Mouse (Mus musculus) retina, postnatal 7 days (tissue): Measurements from ENCODE around the gene Pld6.
A peak's percentile ranks its signal among the peaks of the same experiment; 100 is the strongest.

Experiments
- DNase-seq: peaks from one replicate; pipeline ENCODE4 v3.0.0-alpha.2; 2012; ENCODE audit warnings: low read depth, low spot score

Gene Pld6

DNA sequence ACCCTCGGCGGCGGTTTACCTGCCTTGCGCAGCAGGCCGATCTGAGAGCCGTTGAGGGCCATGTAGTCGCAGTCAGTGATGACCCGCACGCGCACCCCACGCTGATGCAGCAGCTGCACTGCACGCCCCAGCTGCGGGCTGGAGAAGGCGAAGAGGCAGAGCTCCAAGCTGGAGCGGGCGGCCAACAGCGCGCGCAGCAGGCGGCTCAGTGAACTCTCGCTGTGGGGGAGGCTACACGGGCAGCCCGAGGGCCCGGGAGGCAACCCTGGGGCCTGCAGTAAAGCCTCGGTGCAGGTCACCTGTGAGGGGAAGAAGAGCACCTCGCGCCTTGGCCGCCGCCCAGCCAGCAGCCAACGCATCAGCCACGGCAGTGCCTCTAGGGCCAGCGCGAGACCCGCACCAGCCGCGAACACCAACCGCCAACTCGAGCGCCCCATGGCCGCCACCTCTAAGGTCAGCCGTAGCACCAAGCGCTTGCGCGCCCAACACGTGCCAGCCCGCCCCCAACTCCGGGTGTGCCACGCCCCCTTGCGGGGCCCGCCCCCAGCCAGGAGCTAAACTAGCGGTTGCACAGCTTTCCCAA is at the start of gene Pld6:
TSS of gene Pld6 (minus strand) at position 447 of the 583 bp plus-strand sequence.
- no peak for DNase-seq

DNA sequence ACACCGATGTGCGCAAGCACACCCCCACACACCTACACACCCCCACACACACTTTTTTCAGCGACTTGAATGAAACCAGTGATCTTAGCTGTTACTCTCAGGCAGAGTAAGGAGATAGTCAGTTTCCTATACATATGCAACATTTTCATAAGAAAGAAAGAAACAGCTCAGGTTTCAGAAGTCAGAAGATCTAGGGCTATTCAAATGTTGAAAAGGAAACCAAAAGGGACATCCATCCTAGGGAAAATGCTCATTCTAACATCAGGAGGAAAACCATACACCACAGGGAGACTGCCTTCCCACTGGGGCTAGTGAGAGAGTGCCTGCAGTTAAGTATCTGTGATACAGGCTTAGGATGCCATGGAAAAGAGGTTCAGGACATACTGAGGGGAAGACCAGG is 34.2 kb upstream of the Pld6 start:
- DNase-seq = no peak

DNA sequence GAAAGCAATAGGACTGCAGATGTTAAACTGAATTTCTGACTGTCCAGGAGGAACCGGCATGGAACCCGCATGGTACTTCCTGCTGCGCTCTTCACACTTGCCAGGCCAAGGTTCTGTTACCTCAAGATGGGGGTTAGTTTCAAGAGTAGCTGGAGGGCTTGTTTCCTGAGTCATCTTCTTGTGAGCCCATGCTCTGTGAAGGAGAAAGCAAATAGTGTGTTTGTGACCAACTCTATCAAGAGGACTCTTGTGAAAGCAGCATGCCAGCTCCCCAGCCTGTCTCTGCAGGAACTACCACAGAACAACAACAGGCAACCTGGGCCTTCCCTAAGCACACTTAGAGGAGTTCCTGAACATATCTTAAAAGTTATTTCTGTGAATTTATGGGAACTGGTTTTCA is 30.5 kb upstream of the Pld6 start:
- DNase-seq = no peak

DNA sequence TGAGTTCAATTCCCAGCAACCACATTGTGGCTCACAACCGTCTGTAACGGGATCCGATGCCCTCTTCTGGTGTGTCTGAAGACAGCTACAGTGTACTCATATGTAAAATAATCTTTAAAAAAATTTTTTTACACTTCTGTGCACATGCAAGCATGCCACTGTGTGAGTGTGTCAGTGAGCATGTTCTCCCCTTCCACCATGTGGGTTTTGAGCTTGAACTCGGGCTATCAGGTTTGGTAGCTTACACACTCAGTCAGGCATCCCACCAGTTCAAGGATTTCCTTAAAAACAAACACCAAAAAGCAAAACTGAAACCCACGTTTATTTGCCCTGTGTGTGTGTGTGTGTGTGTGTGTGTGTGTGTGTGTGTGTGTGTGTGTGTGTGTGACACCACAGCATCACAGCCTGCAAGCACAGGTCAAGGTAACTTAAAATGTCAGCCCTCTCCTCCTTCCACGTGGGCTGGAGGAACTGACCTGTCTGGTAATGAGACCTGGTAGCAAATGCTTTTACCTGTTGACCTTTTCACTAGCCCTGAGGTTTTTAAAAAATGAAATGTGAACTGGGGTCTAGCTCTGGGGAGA is 28.1 kb upstream of the Pld6 start:
- DNase-seq = no peak

DNA sequence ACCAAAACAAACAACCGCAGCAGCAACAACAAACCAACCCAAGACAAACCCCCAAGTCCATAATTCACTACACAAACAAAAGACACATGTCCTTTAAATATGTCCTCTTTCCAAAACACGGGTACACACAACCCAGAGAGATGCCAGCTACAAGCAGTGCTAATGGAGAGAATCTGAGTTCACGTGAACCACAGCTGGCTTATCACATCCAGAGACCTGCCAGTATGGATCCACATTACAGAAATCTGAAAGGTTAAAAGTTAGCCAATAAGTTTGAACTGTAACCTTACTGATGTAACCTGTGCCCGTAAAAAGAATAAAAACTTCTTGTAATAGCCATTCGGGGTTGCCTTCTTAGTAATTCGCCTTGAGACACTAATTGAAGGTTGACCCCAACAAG is 27.5 kb upstream of the Pld6 start:
- no peak for DNase-seq

DNA sequence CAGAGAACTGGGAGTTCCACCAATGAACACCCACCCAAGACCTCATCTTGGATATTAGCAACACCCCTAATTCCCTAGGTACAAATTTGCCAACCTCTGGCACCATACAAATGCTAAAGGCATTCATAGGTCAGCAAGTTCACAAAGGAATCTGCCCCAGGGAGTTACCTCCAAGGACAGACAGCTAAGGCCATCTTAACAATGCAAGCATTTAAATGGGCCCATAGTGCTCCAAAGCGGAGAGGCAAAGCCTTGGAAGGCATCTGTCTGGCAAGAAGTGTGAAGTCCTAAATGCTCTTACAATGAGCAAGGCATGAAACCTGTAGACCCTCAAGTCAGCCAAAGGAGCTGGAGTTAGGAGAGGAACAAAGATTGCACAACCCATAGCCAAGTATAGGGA is 26.9 kb upstream of the Pld6 start:
- DNase-seq = no peak

DNA sequence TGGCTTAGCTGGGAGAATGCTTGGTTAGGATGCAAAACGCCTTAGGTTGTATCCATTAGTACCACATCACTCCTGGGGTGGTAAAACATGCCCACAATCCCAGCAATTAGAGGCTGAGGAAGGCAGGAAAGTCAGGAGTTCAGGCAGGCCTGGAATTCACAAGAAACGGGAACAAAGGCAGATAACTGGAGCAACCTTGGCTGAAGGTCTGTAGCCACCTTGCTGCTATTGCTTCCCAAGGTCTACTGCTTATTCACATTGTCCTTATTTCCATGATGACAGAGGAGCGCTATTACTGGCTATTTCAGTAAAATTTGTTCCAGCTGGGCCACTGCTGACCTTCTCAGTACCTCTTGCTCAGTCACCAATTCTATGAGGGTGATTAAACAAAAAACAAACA is 25.8 kb upstream of the Pld6 start:
- DNase-seq = no peak

DNA sequence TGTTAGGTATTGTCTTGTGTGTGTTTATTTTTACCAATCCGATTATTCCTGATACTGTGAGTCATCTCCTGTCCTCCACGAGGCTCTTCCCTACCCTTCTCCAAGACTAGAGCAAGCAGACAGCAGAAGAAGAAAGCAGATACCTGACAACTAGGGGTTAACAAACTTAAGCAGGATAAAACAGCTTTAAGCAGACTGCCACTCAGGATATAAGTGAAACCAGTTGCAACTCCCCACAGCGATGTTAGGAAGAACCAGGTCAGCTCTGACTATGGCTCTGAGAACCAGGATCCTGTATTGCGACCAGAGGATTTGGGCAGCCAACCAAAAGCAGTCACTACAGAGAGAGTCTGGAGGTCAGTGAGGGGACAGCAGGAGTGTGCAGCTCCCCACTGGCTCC is 23.8 kb upstream of the Pld6 start:
- DNase-seq = peak; percentile 75

DNA sequence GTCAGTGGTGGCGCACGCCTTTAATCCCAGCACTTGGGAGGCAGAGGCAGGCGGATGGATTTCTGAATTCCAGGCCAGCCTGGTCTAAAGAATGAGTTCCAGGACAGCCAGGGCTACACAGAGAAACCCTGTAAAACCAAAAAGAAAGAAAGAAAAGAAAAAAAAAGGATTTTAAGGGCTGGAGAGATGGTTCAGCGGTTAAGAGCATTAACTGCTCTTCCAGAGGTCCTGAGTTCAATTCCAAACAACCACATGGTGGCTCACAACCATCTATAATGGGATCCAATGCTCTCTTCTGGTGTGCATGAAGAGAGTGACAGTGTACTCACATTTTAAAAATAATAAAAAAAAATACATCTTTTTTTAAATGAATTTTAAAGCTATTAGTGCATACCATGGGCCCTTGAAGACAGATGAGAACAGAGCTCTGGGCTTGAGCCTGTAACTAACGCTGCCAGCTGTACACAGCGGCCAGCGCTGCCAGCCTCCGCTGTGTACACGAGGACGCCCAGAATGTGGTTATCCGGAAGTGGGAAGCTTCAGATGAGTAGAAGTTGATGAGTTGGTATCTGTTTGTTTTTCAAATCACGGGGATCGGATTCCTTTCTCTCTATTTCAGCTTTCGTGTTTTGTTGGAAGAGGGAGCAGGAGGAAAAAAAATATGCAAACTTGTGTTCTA is 23.2 kb upstream of the Pld6 start:
- DNase-seq = no peak

DNA sequence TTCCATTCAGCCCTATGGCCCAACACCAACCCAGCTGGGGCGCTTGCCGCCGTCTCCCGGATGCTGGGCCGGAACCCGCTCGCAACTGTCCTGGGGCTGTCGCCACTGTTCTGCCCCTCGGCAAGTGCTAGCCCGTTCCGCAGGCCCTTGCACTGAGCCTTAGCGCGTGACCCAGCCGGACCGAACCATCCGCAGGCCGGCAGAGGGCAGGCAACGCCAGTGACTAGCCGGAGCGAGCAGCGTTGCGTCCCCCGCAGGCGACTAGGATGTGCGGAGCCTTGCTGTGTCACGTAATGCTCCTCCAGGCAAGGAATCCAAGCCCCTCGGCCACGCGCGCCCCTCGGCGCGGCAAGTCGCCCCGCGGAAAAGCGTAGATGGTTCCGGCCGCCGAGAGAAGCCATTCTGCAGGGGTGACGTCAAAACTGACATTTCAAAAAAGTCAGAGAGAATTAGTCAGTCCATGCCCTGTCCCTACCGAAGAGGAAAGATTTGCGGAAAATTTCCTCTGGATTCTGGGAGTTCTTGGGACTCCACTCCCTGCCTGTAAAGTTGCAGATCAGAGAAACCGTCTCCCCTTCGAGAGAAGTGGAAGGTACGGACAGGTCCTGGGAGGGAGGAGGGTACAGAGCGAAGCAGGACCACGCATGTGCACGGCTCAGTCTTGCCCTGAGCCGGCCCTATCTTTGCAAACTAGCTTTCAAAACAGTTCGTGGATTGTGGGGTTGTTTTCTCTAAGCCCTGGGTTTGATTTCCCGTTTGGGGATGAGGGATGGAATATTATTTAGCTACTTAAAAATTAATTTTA is 22.4 kb upstream of the Pld6 start, which contains the start of gene Flcn:
TSS of gene Flcn (minus strand) at position 347 of the 805 bp plus-strand sequence.
- peak; percentile 81 for DNase-seq

DNA sequence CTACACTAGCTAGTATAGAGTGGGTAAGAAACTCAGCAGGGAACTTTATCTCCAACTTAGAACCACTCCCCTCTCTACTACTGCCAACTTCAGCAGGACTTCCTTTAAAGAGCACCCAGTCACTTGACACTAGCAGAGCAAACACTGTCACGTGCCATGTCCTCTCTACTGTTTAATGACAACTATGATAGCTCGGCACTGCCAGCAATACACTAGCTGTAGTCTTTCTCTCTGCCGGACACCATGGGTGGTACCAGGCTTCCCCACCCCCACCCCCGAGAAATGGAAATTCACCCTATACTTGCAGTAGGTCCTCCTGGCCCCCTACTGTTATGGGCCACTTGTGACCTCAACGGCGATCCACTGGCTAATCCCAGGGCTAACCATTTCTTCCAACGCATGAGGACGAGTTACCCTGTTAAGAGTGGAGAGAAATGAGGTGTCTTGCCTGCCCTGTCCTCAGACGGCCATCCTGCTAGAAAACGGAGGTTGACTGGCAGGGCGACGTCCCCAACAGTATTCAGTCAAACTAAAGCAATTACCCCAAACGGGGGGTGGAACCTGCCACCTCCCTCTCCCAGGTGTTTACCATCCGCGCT is 21.7 kb upstream of the Pld6 start:
- no peak for DNase-seq

DNA sequence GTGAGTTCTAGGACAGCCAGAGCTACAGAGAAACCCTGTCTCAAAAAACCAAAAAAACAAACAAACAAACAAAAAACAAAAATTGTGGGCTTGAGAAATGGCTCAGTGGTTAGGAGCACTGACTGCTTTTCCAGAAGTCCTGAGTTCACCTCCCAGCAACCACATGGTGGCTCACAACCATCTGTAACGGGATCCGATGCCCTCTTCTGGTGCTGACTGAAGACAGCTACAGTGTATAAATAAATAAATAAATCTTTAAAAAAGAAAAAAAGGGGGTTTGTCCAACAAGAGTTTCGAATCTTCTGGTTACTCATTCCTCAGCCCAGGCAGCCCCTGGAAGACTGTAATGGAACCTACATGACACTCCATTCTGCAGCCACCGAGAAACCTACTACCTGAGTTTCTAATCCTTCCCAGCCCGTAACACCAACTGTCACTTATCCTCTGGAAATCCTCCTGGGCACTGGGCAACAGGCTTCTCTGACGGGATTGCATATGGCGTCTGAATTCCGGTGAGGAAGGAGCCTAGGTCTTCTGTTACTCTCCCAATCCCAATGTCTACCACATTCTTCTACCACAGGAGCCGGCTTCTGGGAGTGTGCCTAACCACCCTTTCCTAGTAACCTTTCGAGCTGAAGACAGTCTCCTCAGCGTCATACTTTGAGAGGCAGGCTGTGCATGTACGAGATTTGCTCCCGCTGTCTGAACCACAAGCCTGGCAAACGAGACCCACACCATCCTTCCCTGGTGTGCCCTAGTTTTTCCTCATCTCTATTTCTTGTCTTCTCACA is 20.9 kb upstream of the Pld6 start:
- no peak for DNase-seq

DNA sequence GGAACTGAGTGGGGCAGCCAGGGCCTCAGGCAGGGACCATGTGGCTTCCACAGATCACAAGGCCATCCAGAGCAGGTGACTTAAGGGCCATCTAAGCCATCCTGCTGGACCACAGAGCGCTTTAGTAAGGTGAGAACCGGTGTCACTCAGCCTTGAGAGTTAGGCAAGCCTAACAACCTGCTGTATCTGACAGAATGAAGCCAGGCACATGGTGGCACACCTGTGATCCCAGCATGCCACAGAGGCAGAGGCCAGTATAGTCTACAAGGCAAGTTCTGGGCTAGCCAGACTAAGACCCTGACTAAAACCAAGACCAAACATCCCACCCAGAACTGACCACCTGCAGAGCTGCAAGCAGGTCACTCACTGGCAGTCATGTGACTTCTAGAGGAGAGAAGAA is 18.2 kb upstream of the Pld6 start:
- no peak for DNase-seq

DNA sequence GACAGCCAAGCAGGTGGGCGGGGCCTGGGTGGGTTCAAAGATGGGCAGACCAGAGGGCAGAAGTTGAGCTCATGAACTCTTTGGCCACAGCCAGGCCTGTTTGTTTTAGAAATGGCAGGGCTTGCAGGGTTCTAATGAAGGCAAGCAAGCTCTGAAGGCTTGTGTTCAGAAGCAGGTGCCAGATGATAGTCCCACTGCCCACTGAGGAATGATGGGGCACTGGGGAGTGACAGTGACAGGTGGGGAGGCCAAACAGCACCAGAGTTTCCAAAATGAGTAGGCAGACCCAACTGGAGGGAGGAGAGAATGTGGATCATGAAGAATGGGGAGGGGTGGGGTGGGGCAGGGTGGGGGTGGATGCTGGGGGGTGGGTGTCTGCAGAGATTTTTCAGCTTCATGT is 17.8 kb upstream of the Pld6 start:
- no peak for DNase-seq

DNA sequence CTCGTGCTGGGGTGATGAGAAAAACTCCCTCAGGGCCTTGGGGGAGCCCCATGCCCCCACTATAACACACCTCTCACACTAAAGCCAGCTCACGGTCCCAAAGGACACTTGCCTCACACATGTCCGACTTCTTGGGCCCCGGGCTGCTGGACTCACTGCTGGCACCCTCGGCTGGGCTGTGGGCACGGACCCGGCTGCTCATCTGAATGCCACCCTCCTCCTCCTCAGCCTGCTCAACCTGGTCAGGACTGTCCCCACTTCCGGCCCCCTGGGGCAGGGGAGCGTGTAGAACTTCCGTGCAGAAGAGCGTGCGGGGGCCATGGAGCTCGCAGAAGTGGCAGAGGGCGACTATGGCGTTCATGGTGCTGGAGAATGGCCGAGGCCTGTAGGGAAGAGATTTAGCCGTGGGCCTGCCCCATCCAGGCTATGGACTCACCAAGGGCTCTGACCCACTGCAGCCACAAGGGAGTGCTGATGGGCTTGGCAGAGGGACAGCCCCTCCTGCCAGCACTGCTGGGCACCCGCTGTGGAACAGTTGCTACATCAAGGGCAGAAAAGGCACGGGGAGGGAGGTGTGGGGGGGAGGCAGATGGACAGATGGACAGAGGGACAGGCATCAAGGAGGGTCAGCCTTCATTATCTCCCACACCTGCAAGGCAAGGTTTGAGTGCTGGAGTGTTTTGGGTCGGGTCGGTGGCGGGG is 17.1 kb upstream of the Pld6 start:
- no peak for DNase-seq

DNA sequence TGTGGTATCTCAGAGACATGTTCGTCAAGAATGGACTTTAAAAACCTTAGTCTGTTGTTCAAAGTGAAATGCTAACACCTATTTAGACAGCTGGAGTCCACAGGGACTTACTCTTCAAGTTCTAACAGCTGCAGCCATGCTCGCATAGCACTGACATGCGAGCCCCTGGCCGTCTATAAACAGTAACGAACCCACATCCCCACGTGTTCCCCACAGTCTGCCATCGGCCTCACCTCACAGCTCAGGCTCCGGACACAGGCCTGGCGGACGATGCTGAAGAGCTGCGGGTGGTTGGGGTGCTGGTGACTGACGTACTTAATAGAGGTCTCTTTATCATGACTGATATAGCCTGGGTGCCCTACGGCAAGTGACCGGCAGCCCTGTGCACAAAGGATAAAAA is 16.1 kb upstream of the Pld6 start:
- DNase-seq = no peak

DNA sequence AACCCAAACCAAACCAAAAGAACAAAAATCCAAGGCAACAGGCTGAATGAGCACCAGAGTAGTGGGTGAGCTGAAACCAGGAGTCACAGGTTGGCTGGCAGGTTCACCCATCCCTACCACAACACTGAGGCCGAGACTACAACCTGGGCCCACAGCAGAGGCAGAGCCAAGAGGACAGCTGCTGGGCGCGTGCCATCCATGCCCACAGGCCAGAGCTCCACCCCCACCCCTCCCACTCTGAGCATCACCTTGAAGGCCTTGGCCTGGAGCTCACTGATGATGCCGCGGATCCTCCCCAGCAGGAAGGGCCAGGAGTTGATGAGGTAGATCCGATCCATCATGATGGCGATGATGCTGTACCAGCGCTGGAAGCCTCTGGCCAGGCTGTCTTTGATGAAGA is 14.4 kb upstream of the Pld6 start:
- no peak for DNase-seq

DNA sequence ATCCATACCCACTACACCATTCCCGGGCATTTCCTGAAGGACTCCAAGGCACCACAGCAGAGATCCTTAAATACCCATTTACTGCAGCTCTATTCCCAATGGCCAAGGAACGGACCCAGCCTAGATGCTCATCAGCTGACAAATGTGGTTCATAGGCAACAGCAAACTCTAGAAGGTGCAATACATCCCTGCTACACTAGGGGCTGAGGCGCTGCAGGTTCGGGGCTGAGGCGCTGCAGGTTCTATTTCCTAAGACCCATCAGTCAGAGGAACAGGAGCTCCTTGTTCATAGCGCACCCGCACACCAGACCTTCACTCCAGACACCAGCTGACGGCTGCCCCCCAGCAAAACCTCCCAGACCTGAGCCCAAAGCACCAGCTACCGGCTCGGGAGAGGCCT is 13.0 kb upstream of the Pld6 start:
- no peak for DNase-seq

DNA sequence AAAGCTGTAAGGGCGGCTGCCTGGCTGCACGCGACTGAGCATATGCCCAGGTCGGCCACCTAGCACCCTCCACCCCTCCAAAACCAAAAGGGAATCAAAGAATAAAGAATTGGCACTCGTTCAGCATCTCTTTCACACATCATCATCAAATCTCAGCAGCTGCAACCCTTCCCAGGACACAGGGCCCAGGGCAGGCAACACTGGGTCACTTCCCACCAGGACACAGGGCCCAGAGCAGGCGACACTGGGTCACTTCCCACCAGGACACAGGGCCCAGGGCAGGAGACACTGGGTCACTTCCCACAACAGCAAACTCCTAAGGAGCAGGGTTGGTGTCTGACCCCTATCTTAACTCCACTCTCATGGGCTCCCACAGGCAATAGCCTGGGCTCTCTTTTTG is 5.9 kb upstream of the Pld6 start:
- DNase-seq = no peak

DNA sequence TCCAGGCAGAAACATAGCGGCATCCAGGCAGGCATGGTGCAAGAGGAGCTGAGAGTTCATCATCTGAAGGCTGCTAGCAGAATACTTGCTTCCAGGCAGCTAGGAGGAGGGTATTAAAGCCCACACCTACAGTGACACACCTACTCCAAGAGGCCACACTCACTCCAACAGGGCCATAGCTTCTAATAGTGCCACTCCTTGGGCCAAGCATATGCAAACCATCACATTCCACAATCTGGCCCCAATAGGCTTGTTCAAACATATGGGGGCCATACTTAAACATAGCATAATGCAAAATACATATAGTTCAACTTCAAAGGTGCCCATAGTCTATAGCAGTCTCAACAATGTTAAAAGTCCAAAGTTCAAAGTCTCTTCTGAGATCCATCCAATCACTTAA is 1.9 kb upstream of the Pld6 start:
- no peak for DNase-seq
